Mouse (Mus musculus): ENCODE results near the gene 1700020D05Rik. TPM values are rescaled to one million over a fixed set of nuclear protein-coding genes. Genes with fewer than 3 reads are reported as not detected.
A peak's percentile ranks its signal among the peaks of the same experiment; 100 is the strongest.

Gene 1700020D05Rik
- total and polyA plus RNA-seq, 2 experiments from 2014 or later, result 0.20 to 7.3 TPM

GRCm38 (mm10) chr19:5481398-5481797 lies 22.2 kb downstream of the 1700020D05Rik start:
- no peak overlapping the region for H3K27ac ChIP-seq (ENCODE audit: low read depth, low read length)
- no peaks in the 10 kb centered on the region for H3K27me3 ChIP-seq (ENCODE audit: insufficient read depth, low read length)
- no peak overlapping the region for H3K4me3 ChIP-seq (ENCODE audit: low read depth, low read length)
- DNase-seq (ENCODE audit: low spot score) (no peak), ATAC-seq (ENCODE audit: low FRiP score) (no peak)
- peaks cover 61% of the 10 kb centered on the region for H3K36me3 ChIP-seq (ENCODE audit: insufficient read depth, low read length)
- no peaks in the 10 kb centered on the region for H3K4me1 ChIP-seq (ENCODE audit: insufficient read depth, low read length)
- no peak for TF ChIP-seq CTCF (IDR thresholded peaks at IDR 0.05)
- H3K9ac ChIP-seq (replicated peaks; ENCODE audit: low read length, poor library complexity, severe bottlenecking), result no peak overlapping the region
- 96% methylated on average over 10 of the region's 10 CpGs for WGBS
- H3K4me2 ChIP-seq (ENCODE audit: low read depth, low read length, poor library complexity, severe bottlenecking), result no peak overlapping the region
- H3K9me3 ChIP-seq (ENCODE audit: low read length), result no peaks in the 10 kb centered on the region

DNA sequence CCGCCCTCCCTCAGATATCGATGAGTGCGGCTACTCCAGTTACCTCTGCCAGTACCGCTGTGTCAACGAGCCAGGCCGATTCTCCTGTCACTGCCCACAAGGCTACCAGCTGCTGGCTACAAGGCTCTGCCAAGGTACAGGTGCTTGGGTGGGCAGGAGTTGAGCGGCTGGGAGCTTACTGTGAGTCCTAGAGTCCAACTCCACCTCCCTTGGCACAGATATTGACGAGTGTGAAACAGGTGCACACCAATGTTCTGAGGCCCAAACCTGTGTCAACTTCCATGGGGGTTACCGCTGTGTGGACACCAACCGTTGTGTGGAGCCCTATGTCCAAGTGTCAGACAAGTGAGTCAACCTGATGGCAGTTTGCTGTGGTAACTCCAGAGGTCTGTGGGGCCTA lies 23.6 kb downstream of the 1700020D05Rik start:
- Histone ChIP-seq H3K9me3 (ENCODE audit: low read length) (no peaks in the 10 kb centered on the region), H3K36me3 (ENCODE audit: insufficient read depth, low read length) (peaks cover 51% of the 10 kb centered on the region), H3K9ac (replicated peaks; ENCODE audit: low read length, poor library complexity, severe bottlenecking) (no peak overlapping the region), H3K4me2 (ENCODE audit: low read depth, low read length, poor library complexity, severe bottlenecking) (no peak overlapping the region), H3K4me1 (ENCODE audit: insufficient read depth, low read length) (peaks cover 9% of the 10 kb centered on the region), H3K27ac (ENCODE audit: low read depth, low read length) (no peak overlapping the region), H3K27me3 (ENCODE audit: insufficient read depth, low read length) (no peaks in the 10 kb centered on the region), H3K4me3 (ENCODE audit: low read depth, low read length) (no peak overlapping the region)
- DNase-seq (ENCODE audit: low spot score), result no peak
- WGBS, result 91% methylated on average over 10 of the region's 10 CpGs
- ATAC-seq (ENCODE audit: low FRiP score), result no peak
- TF ChIP-seq CTCF (IDR thresholded peaks at IDR 0.05), result no peak

DNA sequence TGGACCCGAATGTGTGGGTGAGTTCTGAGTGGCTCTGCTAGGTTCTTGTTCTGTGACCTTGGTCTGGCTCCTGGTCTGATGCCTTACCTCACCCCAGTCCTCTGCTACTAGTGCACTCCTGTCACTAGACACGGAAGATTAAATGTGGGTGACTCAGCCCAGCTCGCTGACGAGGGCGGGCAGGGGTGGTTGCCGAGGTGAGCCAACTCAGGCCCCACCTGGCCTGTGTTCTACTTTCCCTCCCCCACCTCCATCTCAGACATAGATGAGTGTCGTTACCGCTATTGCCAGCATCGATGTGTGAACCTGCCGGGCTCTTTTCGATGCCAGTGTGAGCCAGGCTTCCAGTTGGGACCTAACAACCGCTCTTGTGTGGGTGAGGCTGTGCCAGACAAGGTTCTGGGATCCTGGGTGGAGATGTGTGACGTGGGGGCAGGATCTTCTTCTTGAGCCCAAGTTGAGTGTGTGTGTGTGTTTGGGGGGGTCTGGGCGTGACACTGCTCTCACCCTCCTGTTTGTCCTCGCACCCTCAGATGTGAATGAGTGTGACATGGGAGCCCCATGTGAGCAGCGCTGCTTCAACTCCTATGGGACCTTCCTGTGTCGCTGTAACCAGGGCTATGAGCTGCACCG lies 25.8 kb downstream of the 1700020D05Rik start:
- no peak overlapping the region for H3K27ac ChIP-seq (ENCODE audit: low read depth, low read length)
- DNase-seq (ENCODE audit: low spot score) (no peak), ATAC-seq (ENCODE audit: low FRiP score) (no peak)
- H3K4me1 ChIP-seq (ENCODE audit: insufficient read depth, low read length), result peaks cover 14% of the 10 kb centered on the region
- no peak overlapping the region for H3K4me2 ChIP-seq (ENCODE audit: low read depth, low read length, poor library complexity, severe bottlenecking)
- H3K4me3 ChIP-seq (ENCODE audit: low read depth, low read length), result no peak overlapping the region
- WGBS, result 93% methylated on average over 18 of the region's 18 CpGs
- no peaks in the 10 kb centered on the region for H3K9me3 ChIP-seq (ENCODE audit: low read length)
- no peak for TF ChIP-seq CTCF (IDR thresholded peaks at IDR 0.05)
- H3K36me3 ChIP-seq (ENCODE audit: insufficient read depth, low read length), result peaks cover 30% of the 10 kb centered on the region
- H3K27me3 ChIP-seq (ENCODE audit: insufficient read depth, low read length), result no peaks in the 10 kb centered on the region
- H3K9ac ChIP-seq (replicated peaks; ENCODE audit: low read length, poor library complexity, severe bottlenecking), result no peak overlapping the region

DNA sequence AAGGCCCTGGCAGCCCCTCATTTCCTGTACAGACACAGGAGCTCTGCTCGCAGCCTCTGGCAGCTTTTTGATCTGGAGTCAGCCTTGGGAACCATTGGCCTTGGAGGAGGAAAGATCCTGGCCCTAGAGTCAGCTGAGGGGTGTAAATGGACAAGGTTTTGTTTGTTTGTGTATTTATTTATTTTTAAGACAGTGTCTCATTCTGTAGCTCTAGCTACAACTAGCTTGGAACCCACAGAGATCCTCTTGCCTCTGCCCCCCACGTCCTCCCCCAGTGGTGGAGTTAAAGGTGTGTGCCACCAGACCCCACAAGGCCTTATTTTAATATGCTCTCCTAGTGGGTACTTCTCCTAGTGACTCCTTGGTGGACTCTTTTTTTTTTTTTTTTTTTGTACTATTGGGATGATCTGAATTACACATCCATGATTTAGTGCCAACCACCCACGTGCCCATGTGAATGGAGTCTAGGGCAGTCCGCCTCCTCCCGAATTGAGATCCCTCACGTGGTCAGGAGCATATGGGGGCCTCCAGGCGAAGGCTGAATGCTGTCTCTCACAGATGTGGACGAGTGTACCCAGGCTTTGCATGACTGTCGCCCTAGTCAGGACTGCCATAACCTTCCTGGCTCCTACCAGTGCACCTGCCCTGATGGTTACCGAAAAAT lies 26.5 kb downstream of the 1700020D05Rik start:
- Histone ChIP-seq H3K4me2 (ENCODE audit: low read depth, low read length, poor library complexity, severe bottlenecking) (no peak overlapping the region), H3K9ac (replicated peaks; ENCODE audit: low read length, poor library complexity, severe bottlenecking) (no peak overlapping the region), H3K9me3 (ENCODE audit: low read length) (no peaks in the 10 kb centered on the region), H3K4me1 (ENCODE audit: insufficient read depth, low read length) (peaks cover 14% of the 10 kb centered on the region), H3K4me3 (ENCODE audit: low read depth, low read length) (no peak overlapping the region), H3K36me3 (ENCODE audit: insufficient read depth, low read length) (peaks cover 28% of the 10 kb centered on the region), H3K27ac (ENCODE audit: low read depth, low read length) (no peak overlapping the region), H3K27me3 (ENCODE audit: insufficient read depth, low read length) (no peaks in the 10 kb centered on the region)
- ATAC-seq (ENCODE audit: low FRiP score), result no peak
- DNase-seq (ENCODE audit: low spot score), result no peak
- TF ChIP-seq CTCF (IDR thresholded peaks at IDR 0.05), result no peak
- 90% methylated on average over 10 of the region's 10 CpGs for WGBS

GRCm38 (mm10) chr19:5475069-5475714 lies 28.4 kb downstream of the 1700020D05Rik start:
- peak overlapping the region; percentile 92 for H3K4me2 ChIP-seq (ENCODE audit: low read depth, low read length, poor library complexity, severe bottlenecking)
- no peak for DNase-seq (ENCODE audit: low spot score)
- peaks cover 11% of the 10 kb centered on the region; the same call in 1 of the 2 replicates for H3K36me3 ChIP-seq (ENCODE audit: insufficient read depth, low read length)
- no peak for ATAC-seq (ENCODE audit: low FRiP score)
- no peak for TF ChIP-seq CTCF (IDR thresholded peaks at IDR 0.05)
- WGBS, result 26% methylated on average over 13 of the region's 13 CpGs
- H3K27me3 ChIP-seq (ENCODE audit: insufficient read depth, low read length), result no peaks in the 10 kb centered on the region
- H3K9ac ChIP-seq (replicated peaks; ENCODE audit: low read length, poor library complexity, severe bottlenecking), result peak overlapping the region; percentile 77
- peaks cover 14% of the 10 kb centered on the region for H3K4me1 ChIP-seq (ENCODE audit: insufficient read depth, low read length)
- peak overlapping the region; percentile 58 for H3K4me3 ChIP-seq (ENCODE audit: low read depth, low read length)
- no peaks in the 10 kb centered on the region for H3K9me3 ChIP-seq (ENCODE audit: low read length)
- H3K27ac ChIP-seq (ENCODE audit: low read depth, low read length), result peak overlapping the region; percentile 33
